Mouse (Mus musculus) embryonic fibroblast, embryonic 13.5 days (primary cell): ENCODE results near the gene Atn1.

Experiments
- CTCF ChIP-seq: IDR thresholded peaks from 2 replicates; pipeline ENCODE4 v1.5.1; 2011; ENCODE audit warnings: mild to moderate bottlenecking, control low read depth, low read length, moderate library complexity, borderline replicate concordance; ENCODE audit not compliant: insufficient read depth
- POLR2A ChIP-seq: IDR thresholded peaks from 2 replicates; pipeline ENCODE4 v1.6.1; 2011; ENCODE audit warnings: low read depth, mild to moderate bottlenecking, control low read depth, low read length, moderate library complexity

GRCm38 (mm10) chr6:124750405-124750804 is 5.9 kb downstream of the Atn1 start:
- no peak for TF ChIP-seq CTCF
- TF ChIP-seq POLR2A, result no peak
